Mouse (Mus musculus): ENCODE measurements around the gene Tmc6.
"Not testable (repeated sequence)": the region's sequence is repeated elsewhere in the genome, so short reads cannot be mapped to it uniquely, and the experiment has no call there.

Tmc6 gene

DNA sequence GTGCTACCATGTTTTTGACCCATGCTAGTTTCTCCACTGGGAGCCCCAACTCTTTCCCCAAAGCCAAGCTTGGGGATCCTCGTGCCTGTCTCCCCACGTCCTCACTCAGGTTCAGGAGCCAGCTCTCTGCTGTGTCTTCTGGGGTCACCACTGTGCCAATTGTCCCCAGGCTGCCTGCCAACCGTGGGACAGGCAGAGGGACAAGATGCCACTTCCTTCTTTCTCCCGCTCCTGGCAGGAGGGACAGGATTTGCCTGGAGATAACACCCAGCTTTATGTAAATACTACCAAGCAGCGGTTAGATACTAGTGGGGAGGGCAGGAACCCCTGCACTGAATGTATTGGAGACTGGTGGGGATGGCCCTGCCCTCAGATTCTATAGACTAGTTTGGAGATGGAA is 31.9 kb upstream of the Tmc6 start:
- no peak for ATAC-seq (ENCODE audit: insufficient number of reproducible peaks, low FRiP score, low TSS enrichment)

GRCm38 (mm10) chr11:117810401-117811046 is 28.5 kb upstream of the Tmc6 start:
- ATAC-seq (ENCODE audit: insufficient number of reproducible peaks, low FRiP score, low TSS enrichment) = no peak

GRCm38 (mm10) chr11:117809407-117810311 is 27.7 kb upstream of the Tmc6 start, which contains the start of the genes Gm20708 and Syngr2:
Gm20708 (plus strand) TSS chr11:117809668.
Syngr2 (plus strand) TSS chr11:117809668.
- ATAC-seq (ENCODE audit: insufficient number of reproducible peaks, low FRiP score, low TSS enrichment) = no peak

DNA sequence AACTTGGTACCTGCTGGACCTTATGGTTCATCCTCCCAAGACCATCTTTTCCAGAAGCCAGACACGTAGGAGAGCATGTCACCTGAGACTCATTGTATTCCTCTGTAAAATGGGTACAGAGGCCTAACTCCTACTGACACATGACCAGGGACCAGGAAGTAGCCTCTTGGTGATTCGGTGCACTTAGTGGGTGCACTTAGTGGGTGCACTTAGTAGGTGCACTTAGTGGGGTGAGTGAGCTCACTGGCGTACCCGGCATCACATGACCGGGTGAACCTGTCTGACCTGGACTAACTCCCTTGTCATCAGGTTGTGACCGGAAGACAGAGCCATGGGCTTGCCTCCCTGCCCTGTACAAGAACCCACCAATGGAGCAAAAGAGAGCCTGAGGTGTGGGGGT is 24.8 kb upstream of the Tmc6 start:
- ATAC-seq (ENCODE audit: insufficient number of reproducible peaks, low FRiP score, low TSS enrichment) = no peak

DNA sequence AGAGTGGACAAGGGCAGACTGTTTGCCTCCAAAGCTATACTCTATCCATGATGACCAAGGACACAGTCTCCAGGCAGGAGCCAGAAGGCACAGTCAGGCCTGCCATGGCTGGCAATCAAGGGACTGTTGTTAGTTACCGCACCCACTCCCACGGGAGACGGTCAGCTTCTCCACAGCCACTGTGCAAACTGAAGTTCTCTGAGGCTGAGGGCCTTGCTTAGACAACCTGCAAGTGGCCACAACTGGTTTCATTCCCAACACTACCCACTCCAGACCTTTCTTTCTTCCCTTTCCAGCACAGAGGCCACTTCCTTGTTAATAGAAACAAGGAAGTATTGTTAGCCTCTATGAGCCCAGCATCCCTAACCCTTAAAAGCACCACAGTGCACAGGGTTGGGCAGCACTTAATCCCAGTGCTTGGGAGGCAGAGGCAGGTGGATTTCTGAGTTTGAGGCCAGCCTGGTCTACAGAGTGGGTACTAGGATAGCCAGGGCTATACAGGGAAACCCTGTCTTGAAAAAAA is 21.2 kb upstream of the Tmc6 start:
- ATAC-seq (ENCODE audit: insufficient number of reproducible peaks, low FRiP score, low TSS enrichment) = no peak

DNA sequence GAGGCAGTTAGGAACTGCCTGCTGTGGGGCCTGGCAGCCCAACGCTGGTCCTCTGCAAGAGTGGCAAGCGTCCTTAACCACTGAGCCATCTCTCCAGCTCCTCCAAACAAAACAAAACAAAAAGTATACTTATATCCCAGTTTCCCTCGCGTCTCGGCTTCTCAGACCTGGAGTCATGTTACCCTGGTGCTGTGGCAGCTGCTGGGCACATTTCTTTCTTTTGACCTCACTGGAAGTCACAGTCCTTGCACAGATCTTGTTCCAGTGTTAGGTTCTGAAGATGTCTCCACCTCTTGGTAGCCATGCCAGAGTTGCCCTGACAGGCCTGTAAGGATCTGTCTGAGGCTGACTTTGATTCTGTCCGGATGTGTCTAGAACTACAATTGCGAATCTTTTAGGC is 19.7 kb upstream of the Tmc6 start:
- ATAC-seq (ENCODE audit: insufficient number of reproducible peaks, low FRiP score, low TSS enrichment) = no peak

- no peak for ATAC-seq (ENCODE audit: insufficient number of reproducible peaks, low FRiP score, low TSS enrichment)
These were observed 18.0 kb upstream of the Tmc6 start for GRCm38 (mm10) chr11:117800038-117800437.

DNA sequence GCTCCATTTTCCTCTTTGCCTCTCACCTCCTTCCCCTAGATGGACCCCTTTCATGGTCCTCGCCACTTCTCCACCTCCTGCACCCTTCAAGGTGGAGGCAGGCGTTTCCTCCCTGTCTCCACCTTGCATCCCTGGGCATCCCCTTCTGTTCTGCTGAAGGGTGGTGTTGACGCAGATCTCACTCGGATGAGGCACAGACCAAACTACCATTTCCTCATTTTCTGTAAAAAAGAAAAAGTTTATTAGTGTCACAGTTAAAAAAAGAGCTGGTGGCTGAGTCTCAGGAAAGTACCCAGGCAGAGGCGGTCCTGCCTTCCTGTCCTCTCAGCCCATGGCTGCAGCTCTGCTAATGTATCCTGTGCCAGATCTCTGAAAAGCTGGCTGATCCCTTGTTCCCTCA is 17.2 kb upstream of the Tmc6 start:
- ATAC-seq (ENCODE audit: insufficient number of reproducible peaks, low FRiP score, low TSS enrichment) = no peak

DNA sequence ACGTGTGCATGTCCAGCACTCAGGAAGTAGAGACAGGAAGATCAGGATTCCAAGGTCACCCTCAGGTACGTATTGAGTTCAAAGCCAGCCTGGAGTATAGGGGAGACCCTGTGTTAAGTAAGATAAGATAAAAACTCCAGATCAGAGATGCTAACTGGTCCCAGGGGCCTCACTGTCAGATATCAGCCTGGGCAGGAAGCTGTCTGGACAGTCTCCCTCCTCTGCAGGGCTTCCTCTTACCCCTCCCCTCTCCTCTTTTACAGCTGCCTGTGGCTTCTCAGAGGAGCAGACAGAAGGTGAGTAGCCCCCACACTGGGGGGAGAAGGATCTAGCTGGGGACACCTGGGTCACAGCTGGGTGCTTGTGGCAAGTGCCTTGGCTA is 16.2 kb upstream of the Tmc6 start:
- no peak for ATAC-seq (ENCODE audit: insufficient number of reproducible peaks, low FRiP score, low TSS enrichment)

DNA sequence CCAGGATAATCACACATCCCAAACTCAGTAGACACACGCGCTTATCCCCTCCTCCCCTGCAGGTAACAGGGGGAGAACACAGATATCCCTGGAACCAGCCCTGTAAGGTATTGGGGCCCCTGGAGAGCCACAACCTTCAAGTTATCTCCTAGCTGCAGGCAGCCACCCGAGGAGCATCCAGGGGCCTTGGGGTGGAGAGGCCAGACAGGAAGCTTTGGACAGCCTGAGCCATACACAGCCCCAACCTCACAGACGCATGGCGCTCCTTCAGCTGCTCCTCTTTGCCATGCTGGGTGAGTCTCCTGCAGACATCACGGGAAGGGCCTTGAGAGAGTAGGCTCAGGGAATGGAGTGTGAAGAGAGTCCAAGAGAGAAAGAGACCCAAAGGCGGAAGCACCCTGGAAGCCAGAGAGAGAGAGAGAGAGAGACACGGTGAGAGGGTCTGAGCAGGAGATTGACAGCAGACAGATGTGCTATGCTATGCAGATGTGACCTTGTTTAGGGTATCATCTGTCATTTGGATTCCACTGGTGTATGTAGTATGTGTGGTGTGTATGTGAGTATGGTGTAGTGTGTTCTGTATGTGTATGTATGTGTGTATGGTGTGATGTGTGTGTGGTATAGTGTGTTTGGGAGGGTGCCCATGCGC is 15.6 kb upstream of the Tmc6 start, which contains the start of gene 6030468B19Rik:
TSS of gene 6030468B19Rik (plus strand) at position 150 of the 649 bp plus-strand sequence.
- ATAC-seq (ENCODE audit: insufficient number of reproducible peaks, low FRiP score, low TSS enrichment) = no peak

- ATAC-seq (ENCODE audit: insufficient number of reproducible peaks, low FRiP score, low TSS enrichment) = no peak
These were observed 15.0 kb upstream of the Tmc6 start for GRCm38 (mm10) chr11:117796954-117797353.

DNA sequence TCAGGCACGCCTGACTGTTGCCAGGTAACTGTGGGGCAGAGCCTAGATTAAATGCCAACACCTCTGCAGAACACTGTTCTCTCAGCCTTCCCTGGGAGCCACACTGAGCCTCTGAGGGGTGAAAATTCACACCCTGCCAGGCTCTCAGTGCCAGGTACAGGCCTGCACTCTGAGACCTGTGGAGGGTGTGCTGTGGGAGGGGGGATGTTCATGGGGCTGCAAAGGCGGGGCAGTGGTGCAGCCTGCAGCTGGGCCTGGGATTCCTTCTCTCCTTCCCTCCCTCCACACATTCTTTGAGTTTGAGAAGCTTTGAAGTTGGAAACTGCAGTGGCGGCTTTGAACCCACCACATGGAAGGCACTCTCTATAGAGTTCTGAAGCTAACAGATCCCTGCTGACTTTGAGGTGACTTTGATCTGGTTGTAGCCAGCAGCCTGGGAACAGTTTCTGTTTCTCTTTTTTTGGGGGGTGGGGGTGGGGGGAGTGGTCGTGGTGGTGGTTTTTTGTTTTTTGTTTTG is 12.1 kb upstream of the Tmc6 start:
- ATAC-seq (ENCODE audit: insufficient number of reproducible peaks, low FRiP score, low TSS enrichment) = no peak

DNA sequence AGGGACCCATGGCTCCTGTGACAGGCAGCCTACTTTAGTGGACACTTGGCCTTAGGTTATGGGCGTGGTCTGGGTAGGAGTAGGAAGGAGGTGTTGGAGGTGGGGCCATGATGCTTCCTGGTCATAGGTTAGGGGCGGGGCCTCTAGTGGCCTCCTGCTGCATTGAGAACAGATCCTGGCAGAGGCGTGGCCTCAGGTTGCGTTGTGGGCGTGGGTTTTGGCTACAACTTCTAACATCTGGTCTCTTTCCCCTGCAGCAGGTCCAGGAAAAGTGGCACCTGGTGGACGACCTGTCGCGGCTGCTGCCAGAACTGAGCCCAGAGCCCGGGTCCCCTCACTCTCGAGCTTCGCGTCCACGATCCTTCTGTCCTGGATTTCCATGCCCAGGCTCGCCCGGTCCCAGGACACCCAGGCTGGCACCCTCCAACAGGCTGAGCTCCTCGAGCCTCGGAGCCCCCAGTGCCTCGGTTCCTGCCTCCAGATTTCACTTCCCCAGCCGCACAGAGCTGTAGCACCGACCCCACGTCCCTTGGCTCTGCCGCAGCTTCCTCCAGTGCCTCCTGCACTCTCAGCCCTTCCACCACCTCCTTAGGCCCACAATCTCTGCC is 10.4 kb upstream of the Tmc6 start:
- no peak for ATAC-seq (ENCODE audit: insufficient number of reproducible peaks, low FRiP score, low TSS enrichment)

GRCm38 (mm10) chr11:117791441-117791761 is 9.4 kb upstream of the Tmc6 start:
- ATAC-seq (ENCODE audit: insufficient number of reproducible peaks, low FRiP score, low TSS enrichment) = no peak

GRCm38 (mm10) chr11:117790703-117791440 is 8.9 kb upstream of the Tmc6 start:
- no peak for ATAC-seq (ENCODE audit: insufficient number of reproducible peaks, low FRiP score, low TSS enrichment)

GRCm38 (mm10) chr11:117790286-117790685 is 8.3 kb upstream of the Tmc6 start:
- no peak for ATAC-seq (ENCODE audit: insufficient number of reproducible peaks, low FRiP score, low TSS enrichment)

DNA sequence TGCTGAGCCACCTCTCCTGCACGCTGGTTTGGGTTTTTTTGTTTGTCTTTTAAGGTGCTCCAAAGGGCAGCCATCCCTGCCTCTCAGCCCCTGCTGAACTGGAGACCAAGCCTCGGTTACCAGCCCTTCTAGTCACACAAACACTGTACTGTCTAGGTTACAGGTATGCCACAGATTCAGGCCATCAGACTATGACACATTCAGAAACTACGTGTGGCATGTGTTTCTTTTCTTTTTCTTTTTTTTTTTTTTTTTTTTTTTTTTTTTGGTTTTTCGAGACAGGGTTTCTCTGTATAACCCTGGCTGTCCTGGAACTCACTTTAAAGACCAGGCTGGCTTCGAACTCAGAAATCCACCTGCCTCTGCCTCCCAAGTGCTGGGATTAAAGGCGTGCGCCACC is 6.5 kb upstream of the Tmc6 start:
- not testable (repeated sequence) for ATAC-seq (ENCODE audit: insufficient number of reproducible peaks, low FRiP score, low TSS enrichment)

- no peak for ATAC-seq (ENCODE audit: insufficient number of reproducible peaks, low FRiP score, low TSS enrichment)
These were observed 4.3 kb upstream of the Tmc6 start for GRCm38 (mm10) chr11:117786294-117786693.

DNA sequence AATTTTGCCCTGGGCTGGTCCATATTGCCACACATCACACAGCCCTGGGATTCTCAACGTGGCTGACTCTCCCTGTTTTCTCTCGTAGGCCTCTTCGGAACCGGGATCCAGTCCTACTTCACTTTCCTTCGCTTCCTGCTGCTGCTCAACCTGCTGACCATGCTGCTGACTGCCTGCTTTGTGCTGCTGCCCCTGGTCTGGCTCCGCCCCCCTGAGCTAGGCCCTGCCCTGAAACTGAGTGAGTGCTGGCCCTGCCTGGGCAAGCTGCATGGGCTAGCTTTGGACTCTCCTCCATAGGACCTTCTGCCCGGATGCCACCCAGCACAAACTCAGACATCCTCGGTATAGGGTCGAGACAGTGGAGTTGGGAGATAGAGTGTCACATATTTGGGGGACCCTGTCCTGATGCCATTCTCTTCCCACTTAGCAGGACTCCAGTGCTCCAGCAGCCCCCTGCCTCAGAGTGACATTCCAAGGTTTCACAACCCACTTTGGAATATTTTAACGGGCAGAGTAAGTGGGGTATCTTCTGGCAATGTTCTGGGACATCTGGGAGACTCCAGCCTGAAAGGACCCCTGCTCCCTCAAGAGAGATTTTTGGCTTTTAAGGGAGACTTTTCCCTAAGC is 1.8 kb upstream of the Tmc6 start:
- no peak for ATAC-seq (ENCODE audit: insufficient number of reproducible peaks, low FRiP score, low TSS enrichment)

All from cerebellum, adult (tissue).